Mouse (Mus musculus): ENCODE results near the gene Olfr644. TPM values are rescaled to one million over a fixed set of nuclear protein-coding genes. Genes with fewer than 3 reads are reported as not detected.

Gene Olfr644
- not detected for total RNA-seq (2021)

- DNase-seq: no peak
These were observed at the start of gene Olfr644 for GRCm38 (mm10) chr7:104071769-104072168. Gene Olfr644, minus strand, starts transcription at chr7:104071869.

GRCm38 (mm10) chr7:104104757-104104972 lies 33.0 kb upstream of the Olfr644 start, which contains the start of gene Olfr646:
Gene Olfr646, plus strand, starts transcription at chr7:104104873.
- DNase-seq: no peak

DNA sequence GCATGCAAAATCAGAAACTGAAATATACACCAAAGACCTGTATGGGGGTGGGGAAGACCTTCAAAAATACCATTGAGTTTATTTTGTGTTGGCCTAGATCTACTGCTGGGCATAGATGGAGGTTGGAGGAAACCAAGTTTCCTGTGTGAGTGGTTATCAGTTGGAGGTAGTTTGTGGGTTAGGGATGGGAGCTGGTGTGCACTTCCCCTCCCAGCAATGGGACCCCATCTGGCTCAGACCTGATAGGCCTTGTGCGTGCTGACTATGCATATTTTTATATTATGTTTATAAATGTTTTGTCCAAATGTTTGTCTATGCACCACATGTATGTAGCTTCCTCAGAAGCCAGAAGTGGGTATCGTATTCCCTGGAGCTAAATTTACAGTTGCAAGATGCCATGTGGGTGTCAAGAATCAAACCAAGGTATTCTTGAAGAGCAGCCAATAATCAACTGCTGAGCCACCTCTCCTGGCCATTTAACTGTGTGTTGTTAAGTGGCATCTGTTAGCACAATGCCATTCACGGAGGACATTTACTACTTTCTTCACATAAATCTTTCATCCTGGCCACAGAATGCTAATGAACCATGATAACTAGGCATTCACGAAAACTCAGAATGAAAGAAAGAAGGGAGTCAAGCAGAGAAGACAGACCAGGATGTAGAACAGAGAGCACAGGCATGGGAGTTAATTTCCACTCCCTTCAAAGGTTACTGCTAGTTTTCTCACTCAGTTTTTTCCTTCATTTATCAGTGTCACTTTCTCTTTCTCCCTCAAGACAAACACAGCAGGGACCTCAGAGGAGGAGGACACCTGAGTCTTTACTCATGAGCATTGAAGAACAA lies 32.5 kb upstream of the Olfr644 start:
- no peak for DNase-seq

DNA sequence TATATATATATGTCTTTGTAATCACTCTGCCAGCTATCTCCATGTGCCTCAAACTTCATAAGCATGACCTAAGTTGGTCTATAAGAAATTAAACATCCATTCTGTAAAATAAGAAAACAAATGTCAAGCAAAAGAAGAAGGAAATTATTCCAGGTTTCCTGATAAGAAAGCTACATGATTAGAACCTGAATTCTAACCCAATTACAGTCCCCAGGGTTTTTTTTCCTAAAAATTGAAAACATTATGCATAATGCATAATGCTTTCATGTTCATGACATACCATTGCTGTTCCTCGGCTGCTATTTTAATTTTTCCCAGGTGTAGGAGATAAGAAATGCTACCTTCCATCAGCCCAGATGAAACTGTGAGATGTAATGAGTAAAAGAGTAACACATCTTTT lies 13.7 kb upstream of the Olfr644 start, which contains the start of gene Olfr645:
TSS of gene Olfr645 (minus strand) at position 101 of the 400 bp plus-strand sequence.
- no peak for DNase-seq

DNA sequence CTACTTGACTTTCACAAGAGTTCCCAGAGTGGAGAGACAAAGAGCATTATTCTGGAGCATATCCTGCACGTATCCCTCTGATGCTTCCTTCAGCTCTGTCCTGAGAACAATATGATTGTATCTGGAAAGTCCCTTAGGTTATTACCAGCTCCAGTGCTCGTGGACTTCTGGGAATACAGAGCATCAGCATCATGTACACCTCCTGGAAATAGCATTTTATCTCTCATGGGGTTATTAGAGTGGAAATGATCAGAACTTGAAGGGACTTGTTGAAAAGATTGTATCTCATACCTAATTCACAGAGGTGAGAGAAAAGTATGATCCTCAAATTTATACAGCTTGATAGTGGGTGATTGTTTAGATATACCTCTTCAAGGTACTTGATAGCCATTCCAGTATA lies 10.3 kb downstream of the Olfr644 start, which contains the start of gene 4930516K23Rik:
TSS of gene 4930516K23Rik (minus strand) at position 101 of the 400 bp plus-strand sequence.
- no peak for DNase-seq

DNA sequence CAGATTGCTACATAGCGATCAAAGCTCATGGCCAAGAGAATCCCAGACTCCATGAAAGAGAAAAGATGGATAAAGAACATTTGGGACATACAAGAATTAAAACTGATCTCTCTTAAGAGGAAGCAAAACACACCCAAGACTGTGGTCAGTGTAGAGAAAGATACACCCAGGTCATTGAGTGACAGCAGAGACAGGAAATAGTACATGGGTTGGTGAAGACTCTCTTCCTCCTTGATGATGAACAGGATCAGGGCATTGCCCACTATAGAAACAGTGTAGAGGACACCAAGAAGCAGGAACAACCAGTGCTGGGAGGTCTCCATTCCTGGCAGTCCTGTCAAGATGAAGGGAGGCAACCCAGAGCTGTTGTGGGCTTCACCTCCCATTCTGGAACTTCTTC lies 12.5 kb downstream of the Olfr644 start:
- DNase-seq: no peak

GRCm38 (mm10) chr7:104052566-104052965 lies 19.1 kb downstream of the Olfr644 start, which contains the start of gene Olfr642:
Gene Olfr642, minus strand, starts transcription at chr7:104052666.
- DNase-seq: no peak

GRCm38 (mm10) chr7:104050745-104051144 lies 20.9 kb downstream of the Olfr644 start:
- DNase-seq: no peak

DNA sequence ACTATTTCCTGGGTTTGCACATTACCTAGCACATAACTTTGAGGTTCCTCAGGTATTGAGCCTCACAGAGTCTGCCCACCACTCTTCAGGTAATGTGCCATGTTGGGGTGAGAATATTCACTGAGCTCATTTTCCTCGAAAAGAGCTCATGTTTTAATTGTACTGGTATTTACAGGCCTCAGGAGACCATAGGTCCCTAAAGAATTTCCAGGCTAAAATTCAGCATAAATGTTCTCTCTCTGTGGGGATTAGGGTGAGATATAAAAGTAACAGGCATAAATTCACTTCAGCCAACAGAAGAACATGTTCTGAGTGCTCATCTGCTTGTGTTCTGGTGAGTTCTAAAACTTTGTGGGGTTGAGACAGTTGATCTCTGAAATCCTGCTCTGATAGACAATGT lies 36.5 kb downstream of the Olfr644 start, which contains the start of gene Olfr641:
TSS of gene Olfr641 (plus strand) at position 301 of the 400 bp plus-strand sequence.
- no peak for DNase-seq

GRCm38 (mm10) chr7:104026978-104027377 lies 44.7 kb downstream of the Olfr644 start:
- no peak for DNase-seq

DNA sequence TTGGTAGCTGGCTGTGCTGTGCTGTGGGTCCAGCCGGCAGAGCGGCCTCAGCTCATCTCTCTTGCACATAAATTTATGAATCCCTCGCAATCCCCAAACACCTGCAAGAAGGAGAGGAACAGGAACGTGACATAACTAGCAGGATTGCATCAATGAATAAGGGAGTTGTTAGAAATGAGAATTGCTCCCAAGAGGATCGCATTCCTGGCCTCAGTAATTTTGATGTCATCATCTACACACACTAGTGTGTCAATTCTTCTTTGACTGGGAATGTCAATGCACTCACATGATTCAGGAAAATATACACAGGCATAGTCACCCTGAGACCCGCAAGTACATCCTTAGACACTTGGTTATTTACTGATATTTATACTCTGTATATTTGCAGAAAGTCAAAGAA lies 46.2 kb downstream of the Olfr644 start, which contains the start of gene Olfr640:
TSS of gene Olfr640 (minus strand) at position 101 of the 400 bp plus-strand sequence.
- no peak for DNase-seq

DNA sequence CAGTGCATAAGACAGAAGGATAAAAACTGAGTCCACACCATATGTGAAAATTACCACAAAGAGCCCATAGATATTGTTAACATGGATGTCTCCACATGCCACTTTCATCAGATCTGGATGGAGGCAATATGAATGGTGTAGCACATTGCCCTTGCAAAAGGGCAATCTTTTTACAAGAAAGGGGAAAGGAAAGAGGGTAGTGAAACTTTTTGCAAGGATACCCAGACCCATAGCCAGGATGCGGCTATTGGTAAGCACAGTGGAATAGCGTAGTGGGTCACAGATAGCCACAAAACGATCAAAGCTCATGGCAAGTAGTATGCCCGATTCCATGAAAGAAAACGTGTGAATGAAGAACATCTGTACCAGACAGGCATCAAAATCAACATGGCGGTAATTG lies 50.0 kb downstream of the Olfr644 start:
- no peak for DNase-seq

- no peak for DNase-seq
These were observed 52.7 kb downstream of the Olfr644 start for GRCm38 (mm10) chr7:104018953-104019352.

- DNase-seq: no peak
These were observed 54.5 kb downstream of the Olfr644 start, which contains the start of gene Olfr639 for GRCm38 (mm10) chr7:104017203-104017602. Gene Olfr639, minus strand, starts transcription at chr7:104017303.

Other genes with a start within 250 kb of the Olfr644 start
- gene Hbb-bs, start 243.8 kb downstream of the Olfr644 start, total RNA-seq (2021): over 10,000 TPM in 1 of 2 experiments, 1,000 to 10,000 TPM in 1; 4,494 to 12,962 TPM
- not detected for gene Hbb-bh2, start 231.3 kb downstream of the Olfr644 start, total RNA-seq (2021)
- not detected for gene Hbb-bh1, start 228.7 kb downstream of the Olfr644 start, total RNA-seq (2021)
- under 1 TPM in 1 of 2 experiments, not detected in 1; 0.74 TPM for gene Hbb-y, start 218.7 kb downstream of the Olfr644 start, total RNA-seq (2021)
- not detected for gene Olfr66, start 185.6 kb downstream of the Olfr644 start, total RNA-seq (2021)
- not detected for gene Olfr64, start 177.4 kb downstream of the Olfr644 start, total RNA-seq (2021)
- gene Olfr65, start 168.4 kb downstream of the Olfr644 start, total RNA-seq (2021): not detected
- gene Olfr631, start 143.0 kb downstream of the Olfr644 start, total RNA-seq (2021): not detected
- not detected for gene Olfr632, start 137.5 kb downstream of the Olfr644 start, total RNA-seq (2021)
- not detected for gene Olfr633, start 127.4 kb downstream of the Olfr644 start, total RNA-seq (2021)
- under 1 TPM in 1 of 2 experiments, not detected in 1; 0.05 TPM for gene Olfr635, start 100.7 kb downstream of the Olfr644 start, total RNA-seq (2021)
- gene Olfr638, start 73.1 kb downstream of the Olfr644 start, total RNA-seq (2021): not detected
- gene Olfr639, start 54.6 kb downstream of the Olfr644 start, total RNA-seq (2021): under 1 TPM in 1 of 2 experiments, not detected in 1; 0.05 TPM
- not detected for gene Olfr640, start 46.3 kb downstream of the Olfr644 start, total RNA-seq (2021)
- gene Olfr641, start 36.4 kb downstream of the Olfr644 start, total RNA-seq (2021): not detected
- gene Olfr642, start 19.2 kb downstream of the Olfr644 start, total RNA-seq (2021): not detected
- not detected for gene 4930516K23Rik, start 10.4 kb downstream of the Olfr644 start, total RNA-seq (2021)
- gene Olfr645, start 13.6 kb upstream of the Olfr644 start, total RNA-seq (2021): not detected
- gene Olfr646, start 33.0 kb upstream of the Olfr644 start, total RNA-seq (2021): not detected
- not detected for gene Ubqln5, start 58.0 kb upstream of the Olfr644 start, total RNA-seq (2021)
- not detected for gene Olfr643, start 65.5 kb upstream of the Olfr644 start, total RNA-seq (2021)
- not detected for gene Ubqln3, start 71.4 kb upstream of the Olfr644 start, total RNA-seq (2021)
- not detected for gene Ubqlnl, start 78.7 kb upstream of the Olfr644 start, total RNA-seq (2021)
- gene Olfm5, start 93.0 kb upstream of the Olfr644 start, total RNA-seq (2021): not detected
- under 1 TPM in 1 of 2 experiments, not detected in 1; 0.11 TPM for gene Olfr648, start 111.5 kb upstream of the Olfr644 start, total RNA-seq (2021)
- not detected for gene Olfr649, start 124.1 kb upstream of the Olfr644 start, total RNA-seq (2021)
- 1 to 10 TPM; 1.2 to 1.7 TPM for gene Trim6, start 146.9 kb upstream of the Olfr644 start, total RNA-seq (2021)
- gene Trim34a, start 172.6 kb upstream of the Olfr644 start, total RNA-seq (2021): 1 to 10 TPM; 3.2 TPM
- gene Trim5, start 216.2 kb upstream of the Olfr644 start, total RNA-seq (2021): 1 to 10 TPM; 1.7 to 2.1 TPM
- gene Trim12a, start 243.6 kb upstream of the Olfr644 start, total RNA-seq (2021): 1 to 10 TPM; 5.9 to 7.5 TPM